Mouse (Mus musculus): ENCODE measurements around the gene Mboat1. TPM values are rescaled to one million over a fixed set of nuclear protein-coding genes. Genes with fewer than 3 reads are reported as not detected.

Mboat1 gene
- polyA plus RNA-seq, 1 experiment from 2014 or later: 2.9 TPM

GRCm38 (mm10) chr13:30192031-30192716 lies 55.9 kb downstream of the Mboat1 start:
- no peaks in the 10 kb centered on the region for H3K36me3 ChIP-seq
- H3K27me3 ChIP-seq: no peaks in the 10 kb centered on the region
- H3K27ac ChIP-seq (replicated peaks): no peak overlapping the region
- 44% methylated on average over 3 of the region's 3 CpGs for WGBS
- no peak overlapping the region for H3K4me2 ChIP-seq (replicated peaks)
- H3K4me1 ChIP-seq: no peaks in the 10 kb centered on the region
- H3K9me3 ChIP-seq: no peaks in the 10 kb centered on the region
- H3K9ac ChIP-seq (replicated peaks): no peak overlapping the region
- no peak for ATAC-seq (replicated peaks)
- H3K4me3 ChIP-seq: no peak overlapping the region

DNA sequence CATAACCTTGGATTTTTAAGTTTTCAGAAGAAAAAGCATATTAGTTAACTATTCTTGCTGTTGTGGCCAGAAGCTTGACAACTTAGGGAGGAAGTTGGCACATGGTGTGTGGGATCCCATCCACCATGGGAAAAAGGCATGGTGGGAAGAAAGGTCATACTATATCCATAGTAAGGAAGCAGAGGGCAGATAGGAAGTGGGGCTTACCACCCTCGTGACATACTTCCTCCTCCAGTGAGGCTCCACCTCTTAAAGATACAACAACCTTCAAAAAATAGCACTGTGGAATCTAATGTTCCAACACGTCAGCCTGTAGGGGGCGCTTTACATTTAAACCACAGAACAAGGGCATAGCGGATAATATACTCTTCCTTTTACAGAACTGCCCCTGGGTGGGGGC lies 57.1 kb downstream of the Mboat1 start:
- Histone ChIP-seq H3K4me3 (no peak overlapping the region), H3K27ac (replicated peaks) (no peak overlapping the region), H3K9ac (replicated peaks) (no peak overlapping the region), H3K4me2 (replicated peaks) (no peak overlapping the region), H3K36me3 (no peaks in the 10 kb centered on the region), H3K4me1 (no peaks in the 10 kb centered on the region), H3K9me3 (no peaks in the 10 kb centered on the region), H3K27me3 (no peaks in the 10 kb centered on the region)
- ATAC-seq (replicated peaks): no peak
- WGBS: 69% methylated on average over 4 of the region's 4 CpGs

DNA sequence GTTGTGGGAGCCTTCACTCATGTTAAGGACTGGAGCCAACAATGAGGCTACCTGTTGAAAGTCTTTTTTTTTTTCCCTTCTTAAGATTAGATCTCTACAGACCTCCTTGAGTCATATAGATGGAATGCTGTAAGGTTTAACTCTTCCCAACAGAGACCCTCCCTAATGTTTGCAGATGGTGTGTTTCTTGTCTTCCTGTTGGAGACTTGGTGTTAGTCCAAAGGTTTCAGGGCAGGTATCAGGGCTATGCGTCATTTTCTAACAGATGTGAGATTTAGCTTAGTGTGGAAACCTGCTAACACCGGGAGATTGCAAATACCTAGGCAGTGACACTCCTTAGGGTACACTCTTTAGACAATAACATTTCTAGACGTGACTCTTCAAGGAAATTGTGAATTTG lies 58.5 kb downstream of the Mboat1 start:
- Histone ChIP-seq H3K9me3 (no peaks in the 10 kb centered on the region), H3K9ac (replicated peaks) (no peak overlapping the region), H3K4me2 (replicated peaks) (no peak overlapping the region), H3K4me3 (no peak overlapping the region), H3K27me3 (no peaks in the 10 kb centered on the region), H3K27ac (replicated peaks) (no peak overlapping the region), H3K36me3 (no peaks in the 10 kb centered on the region), H3K4me1 (no peaks in the 10 kb centered on the region)
- 91% methylated on average over 3 of the region's 3 CpGs for WGBS
- ATAC-seq (replicated peaks): no peak

DNA sequence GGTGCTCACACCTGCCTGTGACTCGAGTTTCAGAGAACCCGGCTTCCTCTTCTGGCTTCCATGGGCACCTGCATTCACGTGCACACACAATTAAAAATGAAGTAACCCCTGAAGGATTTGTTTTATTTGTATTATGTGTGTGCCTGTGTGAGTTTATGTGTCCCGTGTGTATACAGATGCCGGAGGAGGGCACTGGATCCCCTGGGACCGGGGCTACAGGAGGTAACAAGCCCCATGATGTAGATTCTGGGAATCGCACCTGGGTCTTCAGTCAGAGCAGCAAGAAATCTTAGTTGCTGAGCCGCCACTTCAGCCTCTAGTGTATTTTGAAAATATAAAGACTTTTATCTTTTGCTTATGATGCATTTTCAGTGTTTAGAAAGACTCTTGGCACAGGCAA lies 60.4 kb downstream of the Mboat1 start:
- Histone ChIP-seq H3K36me3 (no peaks in the 10 kb centered on the region), H3K27ac (replicated peaks) (no peak overlapping the region), H3K9me3 (no peaks in the 10 kb centered on the region), H3K4me3 (no peak overlapping the region), H3K9ac (replicated peaks) (no peak overlapping the region), H3K4me2 (replicated peaks) (no peak overlapping the region), H3K4me1 (no peaks in the 10 kb centered on the region), H3K27me3 (no peaks in the 10 kb centered on the region)
- 85% methylated on average over 8 of the region's 8 CpGs for WGBS
- no peak for ATAC-seq (replicated peaks)

GRCm38 (mm10) chr13:30198101-30198570 lies 61.8 kb downstream of the Mboat1 start:
- Histone ChIP-seq H3K27me3 (no peaks in the 10 kb centered on the region), H3K9ac (replicated peaks) (no peak overlapping the region), H3K4me2 (replicated peaks) (no peak overlapping the region), H3K36me3 (no peaks in the 10 kb centered on the region), H3K4me3 (no peak overlapping the region), H3K4me1 (no peaks in the 10 kb centered on the region), H3K27ac (replicated peaks) (no peak overlapping the region), H3K9me3 (no peaks in the 10 kb centered on the region)
- no peak for ATAC-seq (replicated peaks)
- WGBS: 92% methylated on average over 9 of the region's 9 CpGs

- 66% methylated on average over 4 of the region's 4 CpGs for WGBS
- Histone ChIP-seq H3K36me3 (no peaks in the 10 kb centered on the region), H3K27ac (replicated peaks) (no peak overlapping the region), H3K4me3 (no peak overlapping the region), H3K9me3 (no peaks in the 10 kb centered on the region), H3K4me1 (no peaks in the 10 kb centered on the region), H3K9ac (replicated peaks) (no peak overlapping the region), H3K4me2 (replicated peaks) (no peak overlapping the region), H3K27me3 (no peaks in the 10 kb centered on the region)
- ATAC-seq (replicated peaks): no peak
These were observed 63.5 kb downstream of the Mboat1 start for GRCm38 (mm10) chr13:30199821-30200220.

DNA sequence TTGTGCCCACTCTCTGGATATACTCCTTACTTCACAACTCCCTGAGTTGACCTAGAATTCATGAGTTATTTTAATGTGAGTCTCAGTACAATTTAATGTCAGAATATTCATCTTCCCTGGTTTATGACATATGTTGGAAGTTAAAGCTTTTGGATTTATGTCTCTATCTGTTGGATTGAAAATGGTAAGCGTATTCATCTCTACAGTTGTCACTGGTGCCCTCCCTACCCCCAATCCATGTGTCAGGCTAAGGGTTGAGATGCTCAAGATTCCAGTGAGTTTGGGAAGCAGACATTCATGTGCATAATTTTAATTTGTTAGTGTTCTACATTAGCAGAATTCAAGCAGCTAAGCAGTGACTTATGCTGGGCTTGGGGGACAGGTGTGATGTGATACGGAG lies 64.4 kb downstream of the Mboat1 start:
- WGBS: 94% methylated on average over 2 of the region's 2 CpGs
- ATAC-seq (replicated peaks): no peak; the same call in 1 of the 2 replicates

GRCm38 (mm10) chr13:30203018-30203417 lies 66.7 kb downstream of the Mboat1 start:
- Histone ChIP-seq H3K9me3 (no peaks in the 10 kb centered on the region), H3K4me2 (replicated peaks) (no peak overlapping the region), H3K27me3 (no peaks in the 10 kb centered on the region), H3K27ac (replicated peaks) (no peak overlapping the region), H3K9ac (replicated peaks) (no peak overlapping the region), H3K4me1 (no peaks in the 10 kb centered on the region), H3K4me3 (no peak overlapping the region), H3K36me3 (no peaks in the 10 kb centered on the region)
- no peak for ATAC-seq (replicated peaks)
- WGBS: 92% methylated on average over 2 of the region's 2 CpGs

More for the DNA sequence above, 64.4 kb downstream of the Mboat1 start:
- Histone ChIP-seq H3K9me3 (no peaks in the 10 kb centered on the region), H3K4me2 (replicated peaks) (no peak overlapping the region), H3K4me3 (no peak overlapping the region), H3K9ac (replicated peaks) (no peak overlapping the region), H3K27ac (replicated peaks) (no peak overlapping the region), H3K36me3 (no peaks in the 10 kb centered on the region), H3K27me3 (no peaks in the 10 kb centered on the region), H3K4me1 (no peaks in the 10 kb centered on the region)

DNA sequence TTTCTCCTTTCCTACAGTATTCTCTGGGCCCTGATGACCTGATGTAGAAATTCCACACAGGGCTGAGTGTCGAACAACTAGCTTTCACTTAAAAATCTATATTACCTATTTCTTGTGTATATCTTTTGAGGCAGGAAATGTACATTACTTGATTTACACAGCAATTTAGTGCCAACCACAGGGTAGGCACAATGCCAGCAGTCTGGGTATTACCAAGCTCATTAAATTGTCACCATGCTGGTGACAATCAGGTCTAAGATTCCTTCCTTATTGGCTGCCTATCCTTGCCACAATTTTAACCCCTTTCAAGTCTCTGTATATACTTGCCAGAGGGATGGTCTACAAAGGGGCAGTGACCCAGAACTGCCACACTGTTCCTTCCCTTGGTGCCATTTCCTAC lies 71.9 kb downstream of the Mboat1 start:
- H3K9ac ChIP-seq (replicated peaks): no peak overlapping the region
- H3K4me2 ChIP-seq (replicated peaks): no peak overlapping the region
- H3K36me3 ChIP-seq: no peaks in the 10 kb centered on the region
- H3K4me1 ChIP-seq: no peaks in the 10 kb centered on the region
- H3K27ac ChIP-seq (replicated peaks): no peak overlapping the region
- WGBS: 79% methylated on average over 1 of the region's 1 CpGs
- no peak overlapping the region for H3K4me3 ChIP-seq
- no peaks in the 10 kb centered on the region for H3K27me3 ChIP-seq
- H3K9me3 ChIP-seq: no peaks in the 10 kb centered on the region
- ATAC-seq (replicated peaks): no peak

GRCm38 (mm10) chr13:30213276-30213675 lies 77.0 kb downstream of the Mboat1 start:
- Histone ChIP-seq H3K4me2 (replicated peaks) (no peak overlapping the region), H3K27me3 (no peaks in the 10 kb centered on the region), H3K9ac (replicated peaks) (no peak overlapping the region), H3K9me3 (no peaks in the 10 kb centered on the region), H3K36me3 (no peaks in the 10 kb centered on the region), H3K27ac (replicated peaks) (no peak overlapping the region), H3K4me1 (no peaks in the 10 kb centered on the region), H3K4me3 (no peak overlapping the region)
- ATAC-seq (replicated peaks): no peak
- 72% methylated on average over 9 of the region's 9 CpGs for WGBS

- no peak overlapping the region for H3K4me2 ChIP-seq (replicated peaks)
- WGBS: 61% methylated on average over 12 of the region's 12 CpGs
- no peak overlapping the region for H3K9ac ChIP-seq (replicated peaks)
- H3K4me3 ChIP-seq: no peak overlapping the region
- H3K4me1 ChIP-seq: no peaks in the 10 kb centered on the region
- no peaks in the 10 kb centered on the region for H3K9me3 ChIP-seq
- no peak overlapping the region for H3K27ac ChIP-seq (replicated peaks)
- ATAC-seq (replicated peaks): no peak
- H3K36me3 ChIP-seq: no peaks in the 10 kb centered on the region
- no peaks in the 10 kb centered on the region for H3K27me3 ChIP-seq
These were observed 81.5 kb downstream of the Mboat1 start for GRCm38 (mm10) chr13:30217588-30218371.

DNA sequence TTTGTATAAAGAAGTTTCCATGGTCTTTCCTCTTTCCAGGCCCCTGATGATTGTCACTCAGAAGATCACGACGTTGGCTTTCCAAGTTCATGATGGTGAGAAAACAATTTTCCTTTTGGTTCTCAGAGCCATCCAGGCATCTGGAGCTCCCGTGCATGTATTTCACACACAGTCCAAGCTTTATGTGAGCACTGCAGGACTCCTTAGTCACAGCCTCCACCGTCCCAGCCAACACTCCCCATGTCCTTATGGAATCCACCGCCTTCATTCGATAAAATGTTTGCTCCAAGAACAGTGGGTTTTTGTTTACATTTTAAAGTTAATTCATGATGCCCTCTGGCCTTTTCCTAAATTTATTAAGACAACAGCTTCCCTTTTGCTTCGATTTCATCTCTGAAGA lies 83.3 kb downstream of the Mboat1 start:
- H3K27ac ChIP-seq (replicated peaks): no peak overlapping the region
- H3K9me3 ChIP-seq: no peaks in the 10 kb centered on the region
- H3K36me3 ChIP-seq: no peaks in the 10 kb centered on the region
- 67% methylated on average over 7 of the region's 7 CpGs for WGBS
- H3K4me1 ChIP-seq: no peaks in the 10 kb centered on the region
- no peak overlapping the region for H3K4me3 ChIP-seq
- no peaks in the 10 kb centered on the region for H3K27me3 ChIP-seq
- H3K4me2 ChIP-seq (replicated peaks): no peak overlapping the region
- no peak for ATAC-seq (replicated peaks)
- no peak overlapping the region for H3K9ac ChIP-seq (replicated peaks)

Data from forebrain, embryonic 15.5 days (tissue).